Mouse (Mus musculus) stomach, embryonic 16.5 days (tissue): ENCODE measurements around the gene Sprr2e. TPM values are rescaled to one million over a fixed set of nuclear protein-coding genes. Genes with fewer than 3 reads are reported as not detected.

Experiments used
- ATAC-seq: fragments of 200-750 bp; cut with Nextera tagmentation; 2 replicates; pipeline ENCODE4 v1.8.0; 2017; ENCODE audit warnings: moderate number of reproducible peaks, moderate TSS enrichment; ENCODE audit not compliant: insufficient read depth, low FRiP score
- H3K27ac ChIP-seq: fragments of 300-500 bp; sonication (generic); 2 replicates; pipeline ENCODE4 v1.5.1; 2014; ENCODE audit warnings: low read length
- H3K27me3 ChIP-seq: fragments of 300-500 bp; sonication (generic); 2 replicates; pipeline ENCODE4 v1.6.1; 2014; ENCODE audit warnings: low read length, control low read depth, mixed read lengths; ENCODE audit not compliant: control insufficient read depth, insufficient read depth
- H3K36me3 ChIP-seq: fragments of 300-500 bp; sonication (generic); 2 replicates; pipeline ENCODE4 v1.6.1; 2014; ENCODE audit warnings: low read length; ENCODE audit not compliant: control insufficient read depth, insufficient read depth
- H3K4me1 ChIP-seq: fragments of 300-500 bp; sonication (generic); 2 replicates; pipeline ENCODE4 v1.6.1; 2014; ENCODE audit warnings: low read length, control low read depth, mixed read lengths; ENCODE audit not compliant: control insufficient read depth, insufficient read depth
- H3K4me2 ChIP-seq: fragments of 300-500 bp; sonication (generic); 2 replicates; pipeline ENCODE4 v1.6.1; 2014; ENCODE audit warnings: low read depth, low read length, mixed read lengths
- H3K4me3 ChIP-seq: fragments of 300-500 bp; sonication (generic); replicated peaks from 2 replicates; pipeline ENCODE4 v1.5.1; 2014; ENCODE audit warnings: mild to moderate bottlenecking, low read length
- H3K9ac ChIP-seq: fragments of 300-500 bp; sonication (generic); 2 replicates; pipeline ENCODE4 v1.6.1; 2014; ENCODE audit warnings: low read length
- H3K9me3 ChIP-seq: fragments of 300-500 bp; sonication (generic); replicated peaks from 2 replicates; pipeline ENCODE4 v1.6.1; 2016; ENCODE audit warnings: low read length, control low read depth; ENCODE audit not compliant: control insufficient read depth
- WGBS: fragments of 180-500 bp; shearing (Covaris S2); extraction: QIAGEN DNeasy Blood & Tissue Kit; methylation state at CpG from one replicate; pipeline ENCODE4 v1.1.7; 2014; 5-methylcytosine and 5-hydroxymethylcytosine counted together
- polyA plus RNA-seq: library from polyadenylated mRNA; unstranded; fragments of >200 nt; fragmentation: Nextera tagmentation; extraction: Ambion mirVana; gene quantifications from 2 replicates; pipeline ENCODE4 v1.2.1, GENCODE M21; 2015

Gene Sprr2e
- polyA plus RNA-seq, 1 experiment from 2014 or later = not detected

DNA sequence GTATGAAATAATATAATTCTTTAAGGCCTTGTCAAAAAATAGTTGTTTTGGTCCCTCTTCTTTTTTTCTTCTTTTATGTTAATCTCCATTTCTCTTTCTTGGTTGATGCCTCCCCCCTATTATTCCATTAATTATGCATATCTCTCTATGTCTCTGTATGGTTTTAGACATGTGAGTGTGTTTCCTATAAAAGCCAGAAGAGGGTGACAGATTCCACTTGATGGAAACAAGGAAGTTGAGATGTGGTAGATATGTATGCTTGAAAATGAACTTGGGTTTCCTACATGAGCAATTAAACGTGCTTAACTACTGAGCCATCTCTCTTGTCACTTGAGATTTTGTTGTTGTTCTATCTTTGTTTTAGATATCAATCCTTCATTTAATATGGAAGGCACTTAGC lies 42.4 kb downstream of the Sprr2e start:
- ATAC-seq = no peak
- Histone ChIP-seq H3K4me1 (no peaks in the 10 kb centered on the region), H3K27me3 (no peaks in the 10 kb centered on the region), H3K9ac (no peak overlapping the region), H3K4me2 (no peak overlapping the region), H3K36me3 (no peaks in the 10 kb centered on the region), H3K9me3 (no peaks in the 10 kb centered on the region), H3K4me3 (no peak overlapping the region), H3K27ac (no peak overlapping the region)
- 49% methylated on average over 1 of the region's 1 CpGs for WGBS

Other genes with a start within 250 kb of the Sprr2e start
- not detected in 2 replicates for gene Prr9, start 228.2 kb upstream of the Sprr2e start, polyA plus RNA-seq
- not detected in 2 replicates for gene Lelp1, start 209.4 kb upstream of the Sprr2e start, polyA plus RNA-seq
- gene Sprr2a1, start 136.3 kb upstream of the Sprr2e start, polyA plus RNA-seq = 33.7 and 51.7 TPM in 2 replicates
- 2,249 and 3,769 TPM in 2 replicates for gene Sprr2a2, start 136.2 kb upstream of the Sprr2e start, polyA plus RNA-seq
- 142 and 237 TPM in 2 replicates for gene Sprr2a3, start 66.7 kb upstream of the Sprr2e start, polyA plus RNA-seq
- not detected in 2 replicates for gene Sprr2b, start 35.5 kb upstream of the Sprr2e start, polyA plus RNA-seq
- gene Sprr2d, start 13.0 kb upstream of the Sprr2e start, polyA plus RNA-seq = 2.1 and 3.2 TPM in 2 replicates
- not detected in 2 replicates for gene Sprr2f, start 13.0 kb downstream of the Sprr2e start, polyA plus RNA-seq
- gene Sprr2h, start 33.5 kb downstream of the Sprr2e start, polyA plus RNA-seq = 0.39 and 1.3 TPM in 2 replicates
- gene Sprr2i, start 55.8 kb downstream of the Sprr2e start, polyA plus RNA-seq = 4.6 and 10.6 TPM in 2 replicates
- gene Sprr2j-ps, start 65.9 kb downstream of the Sprr2e start, polyA plus RNA-seq = 2.6 and 7.0 TPM in 2 replicates
- gene Gm9774, start 77.3 kb downstream of the Sprr2e start, polyA plus RNA-seq = 8.0 and 17.2 TPM in 2 replicates
- gene Sprr2k, start 80.4 kb downstream of the Sprr2e start, polyA plus RNA-seq = 2.8 and 7.6 TPM in 2 replicates
- gene Sprr1b, start 86.6 kb downstream of the Sprr2e start, polyA plus RNA-seq = 3.8 and 9.8 TPM in 2 replicates
- gene Sprr3, start 106.6 kb downstream of the Sprr2e start, polyA plus RNA-seq = 354 and 827 TPM in 2 replicates
- 466 and 940 TPM in 2 replicates for gene Sprr1a, start 133.8 kb downstream of the Sprr2e start, polyA plus RNA-seq
- not detected in 2 replicates for gene Sprr4, start 148.3 kb downstream of the Sprr2e start, polyA plus RNA-seq
- not detected in 2 replicates for gene 2310046K23Rik, start 182.4 kb downstream of the Sprr2e start, polyA plus RNA-seq
- 1.3 and 2.0 TPM in 2 replicates for gene Ivl, start 221.6 kb downstream of the Sprr2e start, polyA plus RNA-seq
- 1.4 and 1.7 TPM in 2 replicates for gene Smcp, start 236.9 kb downstream of the Sprr2e start, polyA plus RNA-seq